Mouse (Mus musculus): Measurements from ENCODE around the gene Mast4. TPM values are rescaled to one million over a fixed set of nuclear protein-coding genes. Genes with fewer than 3 reads are reported as not detected.

Gene Mast4
- polyA plus RNA-seq, 1 experiment = 6.4 TPM

DNA sequence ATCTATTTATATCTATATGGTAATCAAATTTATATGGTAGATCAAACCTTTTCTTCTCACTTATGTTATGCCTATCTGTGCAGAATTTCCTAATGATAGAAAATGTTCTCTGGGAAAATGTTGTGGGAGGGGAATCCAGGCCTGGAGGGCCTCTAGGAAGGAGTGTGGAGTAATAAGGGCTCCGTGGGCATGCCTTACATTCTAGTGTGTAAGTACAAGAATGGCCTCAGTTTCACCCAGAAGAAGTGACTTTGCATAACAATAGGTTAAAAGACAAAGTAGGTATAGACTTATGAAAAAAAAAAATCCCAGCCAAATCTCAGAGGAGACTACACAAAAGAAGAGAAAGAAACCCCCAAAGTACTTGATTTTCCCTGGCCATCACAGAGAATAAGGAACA, 320.1 kb downstream of the Mast4 start:
- DNase-seq (ENCODE audit: low read depth in 1 of 2, low spot score in 2 of 2) = no peak
- WGBS = 84% methylated on average over 1 of the region's 1 CpGs

DNA sequence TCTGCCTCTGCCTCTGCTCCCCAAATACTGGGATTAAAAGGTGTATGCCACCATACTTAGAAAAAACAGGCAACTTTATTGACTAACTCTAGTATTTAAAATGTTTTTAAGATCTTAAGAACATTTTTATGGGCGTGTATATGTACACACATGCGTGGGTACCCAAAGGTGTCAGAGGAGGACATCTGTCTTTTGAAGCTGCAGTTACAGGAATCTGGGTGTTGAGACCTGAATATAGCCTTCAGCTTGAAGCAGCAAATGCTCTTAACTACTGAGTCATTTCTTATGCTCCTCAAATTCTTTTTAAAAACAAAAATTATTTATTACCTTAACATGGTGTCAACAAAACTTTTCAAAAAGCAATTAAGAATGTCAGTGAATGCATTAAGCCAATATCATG, 329.1 kb downstream of the Mast4 start:
- 87% methylated on average over 2 of the region's 2 CpGs for WGBS
- no peak for DNase-seq (ENCODE audit: low read depth in 1 of 2, low spot score in 2 of 2)
- Histone ChIP-seq H3K4me1 (ENCODE audit: control insufficient read depth, insufficient read depth, insufficient read length) (no peaks in the 10 kb centered on the region), H3K4me3 (ENCODE audit: extremely low read depth, insufficient read depth, insufficient read length) (no peak overlapping the region), H3K27ac (ENCODE audit: insufficient read depth, low read length) (no peak overlapping the region), H3K27me3 (ENCODE audit: control insufficient read depth, insufficient read depth, low read length) (no peaks in the 10 kb centered on the region), H3K36me3 (ENCODE audit: control insufficient read depth, insufficient read depth, low read length) (no peaks in the 10 kb centered on the region)
- TF ChIP-seq CTCF (IDR thresholded peaks at IDR 0.05; ENCODE audit: extremely low read depth, insufficient read depth, insufficient read length, insufficient replicate concordance) (no peak), POLR2A (IDR thresholded peaks at IDR 0.05; ENCODE audit: low read depth, low read length) (no peak)

More for the DNA sequence above, 320.1 kb downstream of the Mast4 start:
- no peaks in the 10 kb centered on the region for H3K36me3 ChIP-seq (ENCODE audit: control insufficient read depth, insufficient read depth, low read length)
- no peaks in the 10 kb centered on the region for H3K27me3 ChIP-seq (ENCODE audit: control insufficient read depth, insufficient read depth, low read length)
- no peak for TF ChIP-seq CTCF (IDR thresholded peaks at IDR 0.05; ENCODE audit: extremely low read depth, insufficient read depth, insufficient read length, insufficient replicate concordance)
- no peak for TF ChIP-seq POLR2A (IDR thresholded peaks at IDR 0.05; ENCODE audit: low read depth, low read length)
- no peak overlapping the region for H3K27ac ChIP-seq (ENCODE audit: insufficient read depth, low read length)
- H3K4me3 ChIP-seq (ENCODE audit: extremely low read depth, insufficient read depth, insufficient read length) = no peak overlapping the region
- no peaks in the 10 kb centered on the region for H3K4me1 ChIP-seq (ENCODE audit: control insufficient read depth, insufficient read depth, insufficient read length)

DNA sequence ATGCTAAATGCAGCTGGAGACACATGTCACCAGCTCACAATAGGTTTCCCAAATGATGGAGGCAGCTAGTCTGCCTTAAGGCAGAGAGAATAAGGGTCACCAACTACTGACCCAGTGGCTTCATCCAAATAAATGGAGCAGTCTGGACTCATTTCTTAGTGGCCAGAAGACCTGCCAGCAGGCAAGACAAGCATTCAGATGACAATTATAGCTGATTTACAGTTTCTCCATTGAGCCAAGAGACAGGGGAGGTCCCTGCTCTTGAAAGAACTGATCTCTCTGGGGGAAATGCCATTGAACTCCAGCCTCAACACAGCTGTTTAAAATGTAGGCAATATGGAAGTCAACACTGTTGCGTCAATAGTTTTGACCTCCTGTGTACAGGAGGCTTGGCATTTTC, 332.5 kb downstream of the Mast4 start:
- Histone ChIP-seq H3K36me3 (ENCODE audit: control insufficient read depth, insufficient read depth, low read length) (no peaks in the 10 kb centered on the region), H3K4me3 (ENCODE audit: extremely low read depth, insufficient read depth, insufficient read length) (no peak overlapping the region), H3K4me1 (ENCODE audit: control insufficient read depth, insufficient read depth, insufficient read length) (no peaks in the 10 kb centered on the region), H3K27ac (ENCODE audit: insufficient read depth, low read length) (no peak overlapping the region), H3K27me3 (ENCODE audit: control insufficient read depth, insufficient read depth, low read length) (no peaks in the 10 kb centered on the region)
- no peak for DNase-seq (ENCODE audit: low read depth in 1 of 2, low spot score in 2 of 2)
- WGBS = 92% methylated on average over 1 of the region's 1 CpGs
- no peak for TF ChIP-seq POLR2A (IDR thresholded peaks at IDR 0.05; ENCODE audit: low read depth, low read length)
- no peak for TF ChIP-seq CTCF (IDR thresholded peaks at IDR 0.05; ENCODE audit: extremely low read depth, insufficient read depth, insufficient read length, insufficient replicate concordance)

DNA sequence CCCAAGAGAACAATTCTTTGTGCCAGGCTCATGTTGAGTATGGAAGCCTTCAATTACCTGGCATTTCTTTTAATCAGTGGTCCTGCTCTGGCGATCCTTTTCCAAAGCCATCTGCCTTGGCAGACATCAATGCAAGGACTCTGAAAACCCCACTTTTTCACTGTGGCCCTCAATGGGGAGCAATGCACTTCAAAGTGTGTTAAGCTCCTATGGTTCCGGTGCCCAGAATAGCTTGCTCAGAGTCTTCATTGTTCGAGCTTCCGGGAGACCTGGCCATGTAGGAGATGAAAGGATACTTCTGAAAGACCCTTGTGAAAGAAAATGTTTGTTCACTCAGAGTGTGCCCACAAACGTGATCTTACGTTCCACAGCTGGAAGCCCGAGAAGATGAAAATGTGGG, 333.4 kb downstream of the Mast4 start:
- Histone ChIP-seq H3K4me3 (ENCODE audit: extremely low read depth, insufficient read depth, insufficient read length) (no peak overlapping the region), H3K4me1 (ENCODE audit: control insufficient read depth, insufficient read depth, insufficient read length) (no peaks in the 10 kb centered on the region), H3K36me3 (ENCODE audit: control insufficient read depth, insufficient read depth, low read length) (no peaks in the 10 kb centered on the region), H3K27ac (ENCODE audit: insufficient read depth, low read length) (no peak overlapping the region), H3K27me3 (ENCODE audit: control insufficient read depth, insufficient read depth, low read length) (no peaks in the 10 kb centered on the region)
- DNase-seq (ENCODE audit: low read depth in 1 of 2, low spot score in 2 of 2) = no peak
- no peak for TF ChIP-seq CTCF (IDR thresholded peaks at IDR 0.05; ENCODE audit: extremely low read depth, insufficient read depth, insufficient read length, insufficient replicate concordance)
- no peak for TF ChIP-seq POLR2A (IDR thresholded peaks at IDR 0.05; ENCODE audit: low read depth, low read length)
- WGBS = 87% methylated on average over 7 of the region's 7 CpGs

DNA sequence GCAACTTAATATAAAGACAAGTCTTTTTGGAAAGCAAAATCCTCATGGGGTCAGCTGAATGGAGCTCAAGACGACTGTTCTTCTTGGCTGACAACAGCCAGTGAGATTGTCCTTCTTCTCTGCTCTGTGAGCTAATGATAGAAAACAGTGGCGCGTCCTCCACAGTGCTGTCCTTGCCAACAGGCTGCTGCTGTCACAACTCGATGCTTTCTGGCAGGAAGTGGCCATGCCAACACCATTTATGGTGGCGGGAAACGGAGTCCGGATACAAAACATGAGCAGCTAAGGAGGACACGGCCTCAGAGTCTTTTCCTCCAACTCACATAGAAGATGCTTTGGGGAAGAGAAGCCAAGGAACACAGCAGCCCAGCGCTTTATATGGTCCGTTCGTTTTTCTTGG, 340.2 kb downstream of the Mast4 start:
- no peaks in the 10 kb centered on the region for H3K4me1 ChIP-seq (ENCODE audit: control insufficient read depth, insufficient read depth, insufficient read length)
- no peaks in the 10 kb centered on the region for H3K27me3 ChIP-seq (ENCODE audit: control insufficient read depth, insufficient read depth, low read length)
- TF ChIP-seq CTCF (IDR thresholded peaks at IDR 0.05; ENCODE audit: extremely low read depth, insufficient read depth, insufficient read length, insufficient replicate concordance) (no peak), POLR2A (IDR thresholded peaks at IDR 0.05; ENCODE audit: low read depth, low read length) (no peak)
- no peak overlapping the region for H3K27ac ChIP-seq (ENCODE audit: insufficient read depth, low read length)
- H3K4me3 ChIP-seq (ENCODE audit: extremely low read depth, insufficient read depth, insufficient read length) = no peak overlapping the region
- WGBS = 84% methylated on average over 11 of the region's 11 CpGs
- no peak for DNase-seq (ENCODE audit: low read depth in 1 of 2, low spot score in 2 of 2)
- no peaks in the 10 kb centered on the region for H3K36me3 ChIP-seq (ENCODE audit: control insufficient read depth, insufficient read depth, low read length)

DNA sequence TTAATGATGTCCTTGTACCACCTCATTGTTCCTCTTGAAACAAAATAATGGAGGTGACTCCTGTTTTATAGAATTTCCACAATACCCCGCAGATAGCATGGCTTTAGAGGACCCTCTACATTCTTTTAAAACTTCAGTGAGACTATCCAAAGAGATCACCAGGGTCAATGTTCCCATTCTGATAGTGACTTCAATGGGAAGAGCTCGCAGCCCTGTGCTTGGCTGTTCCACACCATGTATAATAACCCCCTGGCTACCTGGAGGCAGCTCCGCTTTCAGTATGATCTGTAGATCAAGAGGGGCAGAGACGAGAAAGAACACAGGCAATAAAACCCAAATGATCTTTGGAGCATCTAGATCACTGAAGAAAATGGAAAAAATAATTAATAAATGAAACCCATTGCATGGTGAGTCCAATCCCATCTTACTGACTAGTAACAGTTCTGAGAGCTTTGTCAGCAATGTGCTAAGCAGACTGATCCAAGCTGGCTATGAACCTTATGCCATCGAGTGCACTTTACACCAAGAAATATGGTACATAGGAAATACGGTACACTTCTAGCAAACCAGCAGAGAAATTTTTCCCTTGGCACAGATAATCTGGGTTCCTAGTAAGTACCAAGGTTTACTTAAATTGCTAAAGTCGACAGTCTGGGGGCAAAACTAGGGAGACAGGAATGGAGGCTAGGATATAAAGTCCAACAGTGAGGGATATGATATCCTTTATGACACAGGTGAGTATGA, 341.4 kb downstream of the Mast4 start:
- 92% methylated on average over 7 of the region's 7 CpGs for WGBS
- no peak for TF ChIP-seq CTCF (IDR thresholded peaks at IDR 0.05; ENCODE audit: extremely low read depth, insufficient read depth, insufficient read length, insufficient replicate concordance)
- no peak for TF ChIP-seq POLR2A (IDR thresholded peaks at IDR 0.05; ENCODE audit: low read depth, low read length)
- Histone ChIP-seq H3K27ac (ENCODE audit: insufficient read depth, low read length) (no peak overlapping the region), H3K27me3 (ENCODE audit: control insufficient read depth, insufficient read depth, low read length) (no peaks in the 10 kb centered on the region), H3K4me1 (ENCODE audit: control insufficient read depth, insufficient read depth, insufficient read length) (no peaks in the 10 kb centered on the region), H3K36me3 (ENCODE audit: control insufficient read depth, insufficient read depth, low read length) (no peaks in the 10 kb centered on the region), H3K4me3 (ENCODE audit: extremely low read depth, insufficient read depth, insufficient read length) (no peak overlapping the region)
- DNase-seq (ENCODE audit: low read depth in 1 of 2, low spot score in 2 of 2) = no peak

DNA sequence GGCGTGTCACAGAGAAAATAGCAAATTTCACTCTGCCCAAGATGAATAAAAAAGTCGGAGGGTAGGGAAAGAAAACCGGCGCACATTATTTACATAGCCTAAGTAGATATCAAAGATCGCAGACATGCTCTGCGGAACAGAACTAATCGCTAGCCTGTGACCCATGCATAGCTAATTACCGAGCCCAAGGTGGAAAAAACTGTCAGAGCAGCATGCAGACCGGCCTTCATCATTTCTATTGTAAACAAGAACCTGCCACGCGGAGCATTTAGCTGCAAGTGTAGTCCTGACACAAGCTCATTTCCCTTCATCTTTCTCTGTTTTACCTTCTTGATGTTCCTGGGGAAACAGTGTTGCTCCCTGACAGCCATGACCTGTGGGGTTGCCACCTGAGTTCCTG, 342.4 kb downstream of the Mast4 start:
- no peaks in the 10 kb centered on the region for H3K4me1 ChIP-seq (ENCODE audit: control insufficient read depth, insufficient read depth, insufficient read length)
- no peak for TF ChIP-seq POLR2A (IDR thresholded peaks at IDR 0.05; ENCODE audit: low read depth, low read length)
- TF ChIP-seq CTCF (IDR thresholded peaks at IDR 0.05; ENCODE audit: extremely low read depth, insufficient read depth, insufficient read length, insufficient replicate concordance) = no peak
- no peak for DNase-seq (ENCODE audit: low read depth in 1 of 2, low spot score in 2 of 2)
- 90% methylated on average over 11 of the region's 11 CpGs for WGBS
- H3K36me3 ChIP-seq (ENCODE audit: control insufficient read depth, insufficient read depth, low read length) = no peaks in the 10 kb centered on the region
- no peak overlapping the region for H3K27ac ChIP-seq (ENCODE audit: insufficient read depth, low read length)
- H3K4me3 ChIP-seq (ENCODE audit: extremely low read depth, insufficient read depth, insufficient read length) = no peak overlapping the region
- H3K27me3 ChIP-seq (ENCODE audit: control insufficient read depth, insufficient read depth, low read length) = no peaks in the 10 kb centered on the region

Measured in spleen, adult 2 months (tissue).